Mouse (Mus musculus) myocyte (in vitro differentiated cells): Measurements from ENCODE around the gene Plekhh3. TPM values are rescaled to one million over a fixed set of nuclear protein-coding genes. Genes with fewer than 3 reads are reported as not detected.

ENCODE experiments used
- H3K27me3 ChIP-seq: one replicate; pipeline ENCODE4 v1.6.1; 2011; ENCODE audit not compliant: control insufficient read depth, insufficient read depth, insufficient read length
- H3K36me3 ChIP-seq: one replicate; pipeline ENCODE4 v1.6.1; 2011; ENCODE audit not compliant: control insufficient read depth, insufficient read depth
- H3K4me2 ChIP-seq: one replicate; pipeline ENCODE4 v1.6.1; 2011; ENCODE audit warnings: low read depth, control low read depth
- H3K4me3 ChIP-seq: one replicate; pipeline ENCODE4 v1.5.1; 2011; ENCODE audit warnings: mild to moderate bottlenecking, control low read depth, moderate library complexity
- H3K79me2 ChIP-seq: one replicate; pipeline ENCODE4 v1.6.1; 2011; ENCODE audit not compliant: control insufficient read depth, insufficient read depth
- H3ac ChIP-seq: one replicate; pipeline ENCODE4 v1.6.1; 2011; ENCODE audit not compliant: control insufficient read depth, insufficient read length
- CEBPB ChIP-seq: IDR thresholded peaks from 2 replicates; pipeline ENCODE4 v1.6.1; 2011; ENCODE audit warnings: mild to moderate bottlenecking, moderate library complexity; ENCODE audit not compliant: poor library complexity, insufficient read depth, severe bottlenecking
- E2F4 ChIP-seq: IDR thresholded peaks from one replicate; pipeline ENCODE4 v1.6.1; 2011; ENCODE audit warnings: mild to moderate bottlenecking, control low read depth, moderate library complexity; ENCODE audit not compliant: insufficient read depth
- MAX ChIP-seq: IDR thresholded peaks from one replicate; pipeline ENCODE4 v1.6.1; 2011; ENCODE audit warnings: low read depth, mild to moderate bottlenecking, control low read depth
- MYOD1 ChIP-seq, 3 experiments: IDR thresholded peaks; one replicate each; pipeline ENCODE4 v1.6.1; 2011; ENCODE audit warnings: control low read depth in 2 of 3, low read depth in 2 of 3, mild to moderate bottlenecking in 2 of 3, moderate library complexity in 1 of 3; ENCODE audit not compliant: insufficient read length in 2 of 3, control insufficient read depth in 1 of 3
- MYOG ChIP-seq, 3 experiments: IDR thresholded peaks; one replicate each; pipeline ENCODE4 v1.6.1; 2011; ENCODE audit warnings: control low read depth in 2 of 3, low read depth in 2 of 3, mild to moderate bottlenecking in 2 of 3; ENCODE audit not compliant: insufficient read length in 2 of 3, control insufficient read depth in 1 of 3, insufficient read depth in 1 of 3
- POLR2A ChIP-seq: IDR thresholded peaks from one replicate; pipeline ENCODE4 v1.6.1; 2011; ENCODE audit warnings: low read depth, mild to moderate bottlenecking, control low read depth, moderate library complexity; ENCODE audit not compliant: insufficient read length
- POLR2AphosphoS2 ChIP-seq: IDR thresholded peaks from one replicate; pipeline ENCODE4 v1.6.1; 2011; ENCODE audit warnings: low read depth, control low read depth; ENCODE audit not compliant: insufficient read length
- REST ChIP-seq: IDR thresholded peaks from one replicate; pipeline ENCODE4 v1.6.1; 2011; ENCODE audit warnings: mild to moderate bottlenecking, control low read depth, moderate library complexity; ENCODE audit not compliant: insufficient read depth, insufficient read length
- SRF ChIP-seq: IDR thresholded peaks from one replicate; pipeline ENCODE4 v1.6.1; 2011; ENCODE audit warnings: low read depth; ENCODE audit not compliant: control insufficient read depth, insufficient read length
- TCF12 ChIP-seq: IDR thresholded peaks from one replicate; pipeline ENCODE4 v1.6.1; 2011; ENCODE audit warnings: mild to moderate bottlenecking, control low read depth; ENCODE audit not compliant: poor library complexity, insufficient read depth, severe bottlenecking
- TCF3 ChIP-seq: IDR thresholded peaks from one replicate; pipeline ENCODE4 v1.6.1; 2011; ENCODE audit warnings: low read depth, control low read depth; ENCODE audit not compliant: insufficient read length
- USF1 ChIP-seq: IDR thresholded peaks from one replicate; pipeline ENCODE4 v1.6.1; 2011; ENCODE audit warnings: low read depth, mild to moderate bottlenecking, control low read depth, moderate library complexity
- polyA plus RNA-seq: library from polyadenylated mRNA; unstranded; fragments of >200 nt; fragmentation: generic; extraction: Trizol; gene quantifications from one replicate; pipeline ENCODE4 v1.2.1, GENCODE M21; 2012; ENCODE audit warnings: missing spikeins

The Plekhh3 gene
- polyA plus RNA-seq, 1 experiment, result 53.6 TPM

DNA sequence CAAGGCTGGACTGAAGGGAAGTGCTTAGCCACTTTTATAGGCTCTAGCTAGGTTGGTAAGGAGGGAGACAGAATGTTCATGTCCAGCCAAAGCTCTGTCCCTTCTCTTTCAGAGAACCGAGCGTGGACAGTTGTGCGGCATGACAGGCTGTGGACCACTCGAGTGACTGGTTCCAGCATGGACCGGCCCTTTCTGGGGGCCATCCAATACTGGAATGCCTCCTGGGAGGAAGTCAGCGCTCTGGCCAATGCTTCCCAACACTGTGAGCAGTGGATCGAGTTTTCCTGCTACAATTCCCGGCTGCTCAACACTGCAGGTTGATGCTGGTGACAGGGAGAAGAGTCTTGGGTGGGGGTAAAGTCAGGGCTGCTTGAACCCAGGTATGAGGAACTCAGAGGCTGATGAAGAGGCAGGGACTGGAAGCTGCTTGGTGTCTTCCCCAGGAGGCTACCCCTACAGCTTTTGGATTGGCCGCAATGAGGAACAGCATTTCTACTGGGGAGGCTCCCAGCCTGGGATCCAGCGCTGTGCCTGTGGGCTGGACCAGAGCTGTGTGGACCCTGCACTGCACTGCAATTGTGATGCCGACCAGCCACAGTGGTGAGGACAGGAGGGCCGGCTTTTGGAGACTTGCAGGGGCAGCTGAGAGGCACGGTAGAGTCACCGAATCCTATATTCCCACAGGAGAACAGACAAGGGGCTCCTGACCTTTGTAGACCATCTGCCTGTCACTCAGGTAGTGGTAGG lies 11.8 kb upstream of the Plekhh3 start:
- no peak for TF ChIP-seq MYOD1 (IDR thresholded peaks at IDR 0.05; ENCODE audit: control insufficient read depth in 1 of 3, insufficient read length in 2 of 3, low read depth in 2 of 3)
- TF ChIP-seq E2F4, result no peak
- no peak for TF ChIP-seq POLR2AphosphoS2
- TF ChIP-seq MAX, result no peak
- no peak for TF ChIP-seq TCF12
- no peak for TF ChIP-seq TCF3
- no peak for TF ChIP-seq MYOG (IDR thresholded peaks at IDR 0.05; ENCODE audit: control insufficient read depth in 1 of 3, insufficient read depth in 1 of 3, insufficient read length in 2 of 3, low read depth in 2 of 3)
- no peak for TF ChIP-seq SRF
- no peak for TF ChIP-seq USF1
- TF ChIP-seq CEBPB, result no peak
- no peak for TF ChIP-seq POLR2A
- no peak for TF ChIP-seq REST
- Histone ChIP-seq H3ac (no peak overlapping the region), H3K36me3 (no peaks in the 10 kb centered on the region), H3K27me3 (no peaks in the 10 kb centered on the region), H3K4me2 (no peak overlapping the region), H3K4me3 (no peak overlapping the region), H3K79me2 (no peaks in the 10 kb centered on the region)

DNA sequence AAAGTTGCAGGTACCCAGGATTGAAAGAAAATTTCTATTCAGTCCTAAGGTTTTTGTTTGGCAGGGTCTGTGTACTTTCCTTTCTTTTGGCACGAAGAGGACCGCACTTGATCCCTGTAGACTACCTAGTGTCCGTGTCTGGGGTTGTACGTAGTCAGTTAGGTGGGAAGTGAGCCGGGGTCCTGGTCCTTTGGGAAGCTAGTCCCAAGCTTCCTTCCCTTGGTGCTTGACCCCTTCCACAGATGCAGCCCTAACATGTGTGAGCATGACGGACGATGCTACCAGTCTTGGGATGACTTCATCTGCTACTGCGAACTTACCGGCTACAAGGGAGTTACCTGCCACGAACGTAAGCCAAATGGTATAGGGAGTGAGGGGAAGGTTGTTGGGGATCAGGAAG lies 10.8 kb upstream of the Plekhh3 start:
- Histone ChIP-seq H3K27me3 (no peaks in the 10 kb centered on the region), H3K4me3 (no peak overlapping the region), H3K79me2 (no peaks in the 10 kb centered on the region), H3ac (no peak overlapping the region), H3K36me3 (no peaks in the 10 kb centered on the region), H3K4me2 (no peak overlapping the region)
- TF ChIP-seq TCF12, result no peak
- TF ChIP-seq CEBPB, result no peak
- no peak for TF ChIP-seq USF1
- no peak for TF ChIP-seq SRF
- TF ChIP-seq REST, result no peak
- no peak for TF ChIP-seq POLR2A
- TF ChIP-seq MAX, result no peak
- TF ChIP-seq MYOG (IDR thresholded peaks at IDR 0.05; ENCODE audit: control insufficient read depth in 1 of 3, insufficient read depth in 1 of 3, insufficient read length in 2 of 3, low read depth in 2 of 3), result no peak
- TF ChIP-seq E2F4, result no peak

DNA sequence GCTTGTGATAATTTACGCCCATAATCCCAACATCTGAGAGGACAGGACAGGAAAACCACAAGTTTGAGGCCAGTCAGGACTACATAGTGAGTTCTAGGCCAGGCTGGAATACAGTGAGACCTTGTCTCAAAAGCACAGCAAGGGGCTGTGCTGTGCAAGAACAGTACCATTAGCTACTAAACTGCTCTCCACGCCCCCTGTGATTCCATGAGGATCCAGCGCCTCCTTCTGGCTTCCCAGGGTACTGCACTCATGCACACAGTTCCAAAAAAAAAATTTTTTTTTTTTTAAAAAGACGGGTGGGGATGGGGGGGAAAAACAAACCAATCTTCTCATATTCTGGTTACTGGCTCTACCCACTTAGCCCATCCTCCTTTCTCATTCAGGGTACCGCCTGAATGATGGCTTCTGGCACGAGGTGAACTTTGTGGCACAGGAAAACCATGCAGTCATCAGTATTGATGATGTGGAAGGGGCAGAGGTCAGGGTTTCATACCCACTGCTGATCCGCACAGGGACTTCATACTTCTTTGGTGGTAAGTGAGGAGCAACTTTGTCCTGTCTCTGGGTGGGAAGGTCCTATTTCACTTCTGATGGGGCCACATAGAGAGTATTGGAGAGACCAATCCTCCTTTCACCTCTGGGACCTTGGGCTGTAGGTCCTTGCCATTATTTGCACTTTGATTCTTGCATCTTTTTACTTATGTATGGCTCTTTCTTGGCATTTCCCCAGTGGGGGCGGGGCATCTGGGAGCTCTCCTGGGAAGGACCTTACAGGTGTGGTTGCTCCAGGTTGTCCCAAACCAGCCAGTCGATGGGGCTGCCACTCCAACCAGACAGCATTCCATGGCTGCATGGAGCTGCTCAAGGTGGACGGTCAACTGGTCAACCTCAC lies 9.9 kb upstream of the Plekhh3 start:
- TF ChIP-seq POLR2A (no peak), REST (no peak), SRF (no peak), TCF3 (no peak), TCF12 (no peak), POLR2AphosphoS2 (no peak), MYOD1 (IDR thresholded peaks at IDR 0.05; ENCODE audit: control insufficient read depth in 1 of 3, insufficient read length in 2 of 3, low read depth in 2 of 3) (no peak), MAX (no peak), MYOG (IDR thresholded peaks at IDR 0.05; ENCODE audit: control insufficient read depth in 1 of 3, insufficient read depth in 1 of 3, insufficient read length in 2 of 3, low read depth in 2 of 3) (no peak), USF1 (no peak), E2F4 (no peak), CEBPB (no peak)
- H3K79me2 ChIP-seq, result no peaks in the 10 kb centered on the region
- no peaks in the 10 kb centered on the region for H3K36me3 ChIP-seq
- no peak overlapping the region for H3K4me3 ChIP-seq
- H3K27me3 ChIP-seq, result no peaks in the 10 kb centered on the region
- no peak overlapping the region for H3K4me2 ChIP-seq
- no peak overlapping the region for H3ac ChIP-seq

DNA sequence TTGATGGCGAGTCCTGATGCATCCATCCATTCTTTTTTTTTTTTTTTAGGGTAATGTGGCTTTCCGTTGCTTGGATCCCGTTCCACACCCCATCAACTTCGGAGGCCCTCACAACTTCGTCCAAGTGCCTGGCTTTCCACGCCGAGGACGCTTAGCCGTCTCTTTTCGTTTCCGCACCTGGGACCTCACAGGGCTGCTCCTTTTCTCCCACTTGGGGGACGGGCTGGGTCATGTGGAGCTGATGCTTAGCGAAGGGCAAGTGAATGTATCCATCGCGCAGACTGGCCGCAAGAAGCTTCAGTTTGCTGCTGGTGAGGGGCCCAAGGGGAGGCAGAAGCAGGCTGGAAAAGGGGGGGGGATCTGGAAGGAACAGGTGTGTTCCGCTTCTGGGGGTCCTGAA lies 9.1 kb upstream of the Plekhh3 start:
- Histone ChIP-seq H3K4me3 (no peak overlapping the region), H3ac (no peak overlapping the region), H3K79me2 (no peaks in the 10 kb centered on the region), H3K4me2 (no peak overlapping the region), H3K27me3 (no peaks in the 10 kb centered on the region), H3K36me3 (no peaks in the 10 kb centered on the region)
- TF ChIP-seq POLR2A (no peak), REST (no peak), MYOD1 (IDR thresholded peaks at IDR 0.05; ENCODE audit: control insufficient read depth in 1 of 3, insufficient read length in 2 of 3, low read depth in 2 of 3) (no peak), CEBPB (no peak), SRF (no peak), TCF3 (no peak), TCF12 (no peak), USF1 (no peak), MYOG (IDR thresholded peaks at IDR 0.05; ENCODE audit: control insufficient read depth in 1 of 3, insufficient read depth in 1 of 3, insufficient read length in 2 of 3, low read depth in 2 of 3) (no peak), MAX (no peak), POLR2AphosphoS2 (no peak), E2F4 (no peak)
